Mouse (Mus musculus): ENCODE data around the gene Got1. TPM values are rescaled to one million over a fixed set of nuclear protein-coding genes. Genes with fewer than 3 reads are reported as not detected.

Got1 gene
- polyA plus RNA-seq (2015; fragmentation: Illumina TruSeq; extraction: RNeasy Lipid Tissue Mini Kit (QIAGEN cat#74804); ENCODE audit: insufficient read depth, low replicate concordance): 23.7 TPM

DNA sequence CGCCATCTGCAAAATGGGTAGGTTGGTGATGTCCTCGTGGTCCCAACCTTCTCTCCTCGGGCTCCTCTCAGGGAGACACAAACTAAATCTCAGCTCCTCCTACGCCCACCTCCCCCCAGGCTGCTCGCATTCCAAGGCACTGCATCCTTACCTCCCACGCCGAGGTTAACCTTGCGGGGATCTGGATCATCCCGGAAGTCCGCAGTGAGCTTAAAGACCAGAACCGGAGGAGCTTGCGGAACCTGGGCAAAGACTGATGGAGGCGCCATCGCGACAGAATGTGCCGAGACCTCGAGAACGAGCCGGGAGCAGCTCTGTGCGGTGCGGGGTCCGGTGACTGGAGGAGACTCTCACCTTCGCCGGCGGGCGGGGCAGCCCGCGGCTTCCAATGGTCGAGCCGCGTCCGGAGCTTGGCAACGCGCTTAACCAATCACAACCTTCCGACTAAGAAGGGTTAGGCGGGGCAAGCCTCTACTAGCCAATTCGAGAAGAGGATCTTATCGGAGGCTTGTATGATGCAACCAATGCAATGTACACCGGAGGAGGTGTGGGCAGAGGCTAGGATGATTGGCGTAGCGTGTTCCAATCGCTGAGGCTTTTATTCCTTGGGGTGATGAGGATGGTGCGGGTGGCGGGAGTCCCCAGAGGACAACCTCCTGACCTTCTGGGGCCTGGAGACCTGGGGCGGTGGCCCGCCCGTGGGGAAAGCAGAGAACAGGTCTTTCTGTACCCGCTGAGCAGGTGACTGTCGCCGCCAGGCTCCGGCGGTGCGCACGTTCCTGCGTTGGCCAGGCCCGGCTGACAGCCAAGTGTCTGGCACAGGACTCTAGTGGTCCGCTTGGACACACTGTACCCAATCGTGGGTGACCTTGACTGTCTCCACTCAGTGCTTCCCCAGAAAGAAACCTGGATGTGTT lies at the start of gene Got1:
Got1 (minus strand) TSS at position 419 of the 917 bp plus-strand sequence.

Other genes with a start within 250 kb of the Got1 start
- gene Hpse2, start 136.2 kb downstream of the Got1 start, polyA plus RNA-seq (2015; fragmentation: Illumina TruSeq; extraction: RNeasy Lipid Tissue Mini Kit (QIAGEN cat#74804); ENCODE audit: insufficient read depth, low replicate concordance): 0.22 TPM
- gene Cnnm1, start 84.2 kb downstream of the Got1 start, polyA plus RNA-seq (2015; fragmentation: Illumina TruSeq; extraction: RNeasy Lipid Tissue Mini Kit (QIAGEN cat#74804); ENCODE audit: insufficient read depth, low replicate concordance): 0.06 TPM
- gene Nkx2-3, start 87.7 kb upstream of the Got1 start, polyA plus RNA-seq (2015; fragmentation: Illumina TruSeq; extraction: RNeasy Lipid Tissue Mini Kit (QIAGEN cat#74804); ENCODE audit: insufficient read depth, low replicate concordance): 8.4 TPM
- gene Slc25a28, start 150.3 kb upstream of the Got1 start, polyA plus RNA-seq (2015; fragmentation: Illumina TruSeq; extraction: RNeasy Lipid Tissue Mini Kit (QIAGEN cat#74804); ENCODE audit: insufficient read depth, low replicate concordance): 34.8 TPM
- 4.7 TPM for gene Entpd7, start 165.1 kb upstream of the Got1 start, polyA plus RNA-seq (2015; fragmentation: Illumina TruSeq; extraction: RNeasy Lipid Tissue Mini Kit (QIAGEN cat#74804); ENCODE audit: insufficient read depth, low replicate concordance)
- 27.6 TPM for gene Cutc, start 228.4 kb upstream of the Got1 start, polyA plus RNA-seq (2015; fragmentation: Illumina TruSeq; extraction: RNeasy Lipid Tissue Mini Kit (QIAGEN cat#74804); ENCODE audit: insufficient read depth, low replicate concordance)
- gene Cox15, start 228.4 kb upstream of the Got1 start, polyA plus RNA-seq (2015; fragmentation: Illumina TruSeq; extraction: RNeasy Lipid Tissue Mini Kit (QIAGEN cat#74804); ENCODE audit: insufficient read depth, low replicate concordance): 14.5 TPM